Mouse (Mus musculus) adrenal gland, postnatal 14 days (tissue): ENCODE data around the gene Prr19. TPM values are rescaled to one million over a fixed set of nuclear protein-coding genes. Genes with fewer than 3 reads are reported as not detected.

Experiments
- DNase-seq: peaks from one replicate; pipeline ENCODE4 v3.0.0; 2021; ENCODE audit warnings: mixed read lengths
- total RNA-seq: library from RNA; stranded (reverse); gene quantifications from 2 replicates; pipeline ENCODE4 v1.2.3, GENCODE M21; 2021

The Prr19 gene
- total RNA-seq, 1 experiment from 2014 or later: not detected

GRCm38 (mm10) chr7:25293191-25293739 is 7.9 kb upstream of the Prr19 start:
- peak; percentile 4 for DNase-seq

GRCm38 (mm10) chr7:25294495-25294894 is 6.7 kb upstream of the Prr19 start:
- no peak for DNase-seq

- DNase-seq: no peak
Observed at GRCm38 (mm10) chr7:25294960-25295722, 6.1 kb upstream of the Prr19 start.

GRCm38 (mm10) chr7:25296945-25297453 is 4.2 kb upstream of the Prr19 start:
- peak; percentile 52 for DNase-seq

- peak; percentile 86 for DNase-seq
Observed at GRCm38 (mm10) chr7:25297454-25298325, 3.5 kb upstream of the Prr19 start, which contains the start of gene Pafah1b3. Pafah1b3 (minus strand) TSS chr7:25297986.

- DNase-seq: no peak
Observed at GRCm38 (mm10) chr7:25303003-25303684, 1.9 kb downstream of the Prr19 start.

GRCm38 (mm10) chr7:25303685-25304006 is 2.4 kb downstream of the Prr19 start:
- DNase-seq: no peak

GRCm38 (mm10) chr7:25305481-25305880 is 4.3 kb downstream of the Prr19 start:
- DNase-seq: no peak

- peak; percentile 70 for DNase-seq
Observed at GRCm38 (mm10) chr7:25305956-25306613, 4.9 kb downstream of the Prr19 start, which contains the start of gene Tmem145. Tmem145 (plus strand) TSS chr7:25306106.

GRCm38 (mm10) chr7:25306614-25306996 is 5.4 kb downstream of the Prr19 start:
- no peak for DNase-seq

- DNase-seq: peak; percentile 56
Observed at GRCm38 (mm10) chr7:25308702-25309318, 7.6 kb downstream of the Prr19 start.

- DNase-seq: no peak
Observed at GRCm38 (mm10) chr7:25309425-25309824, 8.2 kb downstream of the Prr19 start.

- no peak for DNase-seq
Observed at GRCm38 (mm10) chr7:25311193-25311592, 10.0 kb downstream of the Prr19 start.

- DNase-seq: no peak
Observed at GRCm38 (mm10) chr7:25313325-25313724, 12.1 kb downstream of the Prr19 start.

- peak; percentile 36 for DNase-seq
Observed at GRCm38 (mm10) chr7:25314606-25315305, 13.5 kb downstream of the Prr19 start.

GRCm38 (mm10) chr7:25315306-25316041 is 14.3 kb downstream of the Prr19 start:
- DNase-seq: peak; percentile 80

GRCm38 (mm10) chr7:25316532-25317445 is 15.6 kb downstream of the Prr19 start, which contains the start of gene Megf8:
Megf8 (plus strand) TSS chr7:25317164.
- DNase-seq: peak; percentile 97

- DNase-seq: peak; percentile 65
Observed at GRCm38 (mm10) chr7:25317446-25317999, 16.3 kb downstream of the Prr19 start.
